Mouse (Mus musculus) regulatory T cell (primary cell): ENCODE results near the gene Gm8165.

Experiments
- in situ Hi-C: fragments of 300-600 bp; cut with MboI, MseI; formaldehyde crosslinking; loops from one replicate; pipeline ENCODE4 v1.15.1; 2025; ENCODE audit warnings: high pct_unique_total_duplicates

Gm8165 gene

GRCm38 (mm10) chr14:43677099-43677498, at the start of gene Gm8165:
TSS of gene Gm8165 (minus strand) at chr14:43677199.
- in situ Hi-C loops: loop anchor here (25.0 kb wide), 1 partner anchor 1065 kb away; no protein-coding TSS in a partner anchor

GRCm38 (mm10) chr14:43697621-43698020, 20.6 kb upstream of the Gm8165 start, which contains the start of gene Gm7324:
TSS of gene Gm7324 (plus strand) at chr14:43697828.
- in situ Hi-C loops: loop anchor here (10.0 to 25.0 kb wide), 2 partner anchors 847 to 1085 kb away; no protein-coding TSS in a partner anchor
